Mouse (Mus musculus) cerebellum, postnatal 25 days (tissue): ENCODE data around the gene Phf23.
A peak's percentile ranks its signal among the peaks of the same experiment; 100 is the strongest.

Source experiments
- DNase-seq, 2 experiments: peaks; one replicate each; pipeline ENCODE4 v3.0.0; 2021; ENCODE audit warnings: mixed read lengths in 2 of 2

The Phf23 gene

GRCm38 (mm10) chr11:70024151-70024514 is 28.6 kb downstream of the Phf23 start:
- no peak for DNase-seq

- peak; percentile 40 to 70 for DNase-seq
Measured at GRCm38 (mm10) chr11:70026689-70027088, 31.1 kb downstream of the Phf23 start.

- DNase-seq = peak; percentile 70 to 79
Measured at GRCm38 (mm10) chr11:70027397-70027796, 31.8 kb downstream of the Phf23 start.

GRCm38 (mm10) chr11:70028401-70029129 is 33.0 kb downstream of the Phf23 start:
- peak in 1 of 2 experiments; percentile 42 for DNase-seq

- peak; percentile 67 to 76 for DNase-seq
Measured at GRCm38 (mm10) chr11:70029130-70029801, 33.7 kb downstream of the Phf23 start.

- no peak for DNase-seq
Measured at GRCm38 (mm10) chr11:70029829-70030550, 34.4 kb downstream of the Phf23 start.

- DNase-seq = no peak
Measured at GRCm38 (mm10) chr11:70030651-70031320, 35.2 kb downstream of the Phf23 start.

GRCm38 (mm10) chr11:70031321-70031670 is 35.7 kb downstream of the Phf23 start:
- no peak for DNase-seq

GRCm38 (mm10) chr11:70038174-70038573 is 42.6 kb downstream of the Phf23 start:
- DNase-seq = no peak

GRCm38 (mm10) chr11:70039631-70040030 is 44.1 kb downstream of the Phf23 start:
- DNase-seq = no peak

- peak in 1 of 2 experiments; percentile 57 for DNase-seq
Measured at GRCm38 (mm10) chr11:70040184-70040583, 44.6 kb downstream of the Phf23 start.

GRCm38 (mm10) chr11:70042309-70043085 is 46.9 kb downstream of the Phf23 start:
- peak; percentile 17 to 47 for DNase-seq

- DNase-seq = no peak
Measured at GRCm38 (mm10) chr11:70043665-70044064, 48.1 kb downstream of the Phf23 start.

- peak in 1 of 2 experiments; percentile 14 for DNase-seq
Measured at GRCm38 (mm10) chr11:70045435-70045834, 49.9 kb downstream of the Phf23 start.

GRCm38 (mm10) chr11:70049366-70049765 is 53.8 kb downstream of the Phf23 start:
- no peak for DNase-seq
